Mouse (Mus musculus) heart, embryonic 10.5 days (tissue): Measurements from ENCODE around the gene Marf1. TPM values are rescaled to one million over a fixed set of nuclear protein-coding genes. Genes with fewer than 3 reads are reported as not detected.

Experiments
- DNase-seq: peaks from one replicate; pipeline ENCODE4 v3.0.0-alpha.2; 2017; ENCODE audit warnings: low spot score
- H3K27ac ChIP-seq: fragments of 300-500 bp; sonication (generic); 2 replicates; pipeline ENCODE4 v1.5.1; 2016; ENCODE audit warnings: mild to moderate bottlenecking
- H3K27me3 ChIP-seq: fragments of 300-500 bp; sonication (generic); 2 replicates; pipeline ENCODE4 v1.6.1; 2016; ENCODE audit warnings: mild to moderate bottlenecking; ENCODE audit not compliant: poor library complexity, insufficient read depth, severe bottlenecking
- H3K36me3 ChIP-seq: fragments of 300-500 bp; sonication (generic); 2 replicates; pipeline ENCODE4 v1.6.1; 2016; ENCODE audit warnings: mild to moderate bottlenecking, moderate library complexity
- H3K4me1 ChIP-seq: fragments of 300-500 bp; sonication (generic); 2 replicates; pipeline ENCODE4 v1.6.1; 2016; ENCODE audit warnings: mild to moderate bottlenecking
- H3K4me3 ChIP-seq: fragments of 300-500 bp; sonication (generic); 2 replicates; pipeline ENCODE4 v1.5.1; 2016; ENCODE audit warnings: mild to moderate bottlenecking, moderate library complexity
- H3K9me3 ChIP-seq: fragments of 300-500 bp; sonication (generic); 2 replicates; pipeline ENCODE4 v1.6.1; 2016; ENCODE audit warnings: mild to moderate bottlenecking, moderate library complexity
- WGBS: fragments of 180-500 bp; shearing (Covaris S2); methylation state at CpG from one replicate; pipeline ENCODE4 v1.1.7; 2016; 5-methylcytosine and 5-hydroxymethylcytosine counted together
- polyA plus RNA-seq: library from polyadenylated mRNA; unstranded; fragments of >200 nt; fragmentation: Nextera tagmentation; extraction: Ambion mirVana; gene quantifications from 2 replicates; pipeline ENCODE4 v1.2.1, GENCODE M21; 2016

The Marf1 gene
- polyA plus RNA-seq = 10.0 and 10.6 TPM in 2 replicates

GRCm38 (mm10) chr16:14162988-14163416 lies at the start of gene Marf1, which contains the start of gene Nde1:
Gene Marf1 (minus strand): TSS chr16:14163351.
Gene Nde1 (plus strand): TSS chr16:14163275.
- Histone ChIP-seq H3K9me3 (no peaks in the 10 kb centered on the region), H3K27me3 (no peaks in the 10 kb centered on the region), H3K4me3 (peak within 1 kb of the TSS; percentile 79), H3K4me1 (peaks cover 25% of the 10 kb centered on the region), H3K27ac (peak within 1 kb of the TSS; percentile 94), H3K36me3 (peaks cover 14% of the 10 kb centered on the region; the same call in 1 of the 2 replicates)
- DNase-seq = peak; percentile 97
- 0% methylated on average over 37 of the region's 43 CpGs for WGBS

GRCm38 (mm10) chr16:14198798-14199197 lies 35.6 kb upstream of the Marf1 start:
- no peaks in the 10 kb centered on the region for H3K9me3 ChIP-seq
- no peaks in the 10 kb centered on the region for H3K36me3 ChIP-seq
- WGBS = 62% methylated on average over 4 of the region's 4 CpGs
- no peak overlapping the region for H3K4me3 ChIP-seq
- no peak overlapping the region for H3K27ac ChIP-seq
- no peak for DNase-seq
- 0 out of 2 replicates have a peak, but pooled peaks cover 3% of the 10 kb centered on the region for H3K27me3 ChIP-seq
- no peaks in the 10 kb centered on the region for H3K4me1 ChIP-seq

GRCm38 (mm10) chr16:14195427-14195826 lies 32.3 kb upstream of the Marf1 start:
- Histone ChIP-seq H3K4me3 (no peak overlapping the region), H3K9me3 (no peaks in the 10 kb centered on the region), H3K36me3 (peaks cover 30% of the 10 kb centered on the region), H3K27me3 (0 out of 2 replicates have a peak, but pooled peaks cover 3% of the 10 kb centered on the region), H3K27ac (no peak overlapping the region), H3K4me1 (no peaks in the 10 kb centered on the region)
- WGBS = 29% methylated on average over 1 of the region's 1 CpGs
- no peak for DNase-seq

GRCm38 (mm10) chr16:14194164-14194950 lies 31.2 kb upstream of the Marf1 start:
- no peak for DNase-seq
- 73% methylated on average over 9 of the region's 9 CpGs for WGBS
- H3K4me3 ChIP-seq = no peak overlapping the region
- no peaks in the 10 kb centered on the region for H3K27me3 ChIP-seq
- no peak overlapping the region for H3K27ac ChIP-seq
- peaks cover 41% of the 10 kb centered on the region for H3K36me3 ChIP-seq
- no peaks in the 10 kb centered on the region for H3K9me3 ChIP-seq
- H3K4me1 ChIP-seq = no peaks in the 10 kb centered on the region

- Histone ChIP-seq H3K4me1 (no peaks in the 10 kb centered on the region), H3K27me3 (no peaks in the 10 kb centered on the region), H3K4me3 (no peak overlapping the region), H3K27ac (no peak overlapping the region), H3K36me3 (peaks cover 97% of the 10 kb centered on the region), H3K9me3 (no peaks in the 10 kb centered on the region)
- WGBS = 94% methylated on average over 5 of the region's 5 CpGs
- no peak for DNase-seq
Observed at GRCm38 (mm10) chr16:14185516-14185915, 22.4 kb upstream of the Marf1 start.

GRCm38 (mm10) chr16:14183856-14184255 lies 20.7 kb upstream of the Marf1 start:
- Histone ChIP-seq H3K27ac (no peak overlapping the region), H3K4me1 (no peaks in the 10 kb centered on the region), H3K9me3 (no peaks in the 10 kb centered on the region), H3K36me3 (peaks cover 98% of the 10 kb centered on the region), H3K27me3 (no peaks in the 10 kb centered on the region), H3K4me3 (no peak overlapping the region)
- 85% methylated on average over 1 of the region's 1 CpGs for WGBS
- DNase-seq = no peak

GRCm38 (mm10) chr16:14182360-14182759 lies 19.2 kb upstream of the Marf1 start:
- 98% methylated on average over 5 of the region's 5 CpGs for WGBS
- Histone ChIP-seq H3K27me3 (no peaks in the 10 kb centered on the region), H3K27ac (no peak overlapping the region), H3K36me3 (peaks cover 97% of the 10 kb centered on the region), H3K4me3 (no peak overlapping the region), H3K4me1 (peaks cover 3% of the 10 kb centered on the region; the same call in 1 of the 2 replicates), H3K9me3 (no peaks in the 10 kb centered on the region)
- no peak for DNase-seq

- 66% methylated on average over 6 of the region's 6 CpGs for WGBS
- Histone ChIP-seq H3K4me3 (no peak overlapping the region), H3K9me3 (no peaks in the 10 kb centered on the region), H3K36me3 (peaks cover 97% of the 10 kb centered on the region), H3K27me3 (no peaks in the 10 kb centered on the region), H3K4me1 (peaks cover 3% of the 10 kb centered on the region; the same call in 1 of the 2 replicates), H3K27ac (no peak overlapping the region)
- DNase-seq = no peak
Observed at GRCm38 (mm10) chr16:14180163-14180733, 17.1 kb upstream of the Marf1 start.

- Histone ChIP-seq H3K27ac (no peak overlapping the region), H3K4me3 (no peak overlapping the region), H3K36me3 (peaks cover 97% of the 10 kb centered on the region), H3K9me3 (no peaks in the 10 kb centered on the region), H3K27me3 (no peaks in the 10 kb centered on the region), H3K4me1 (peaks cover 3% of the 10 kb centered on the region; the same call in 1 of the 2 replicates)
- no peak for DNase-seq
- WGBS = 49% methylated on average over 3 of the region's 3 CpGs
Observed at GRCm38 (mm10) chr16:14178041-14178440, 14.9 kb upstream of the Marf1 start.

- H3K9me3 ChIP-seq = no peaks in the 10 kb centered on the region
- DNase-seq = no peak
- H3K4me3 ChIP-seq = no peak overlapping the region
- 98% methylated on average over 1 of the region's 1 CpGs for whole genome bisulfite sequencing
- H3K27me3 ChIP-seq = no peaks in the 10 kb centered on the region
- H3K36me3 ChIP-seq = peaks cover 77% of the 10 kb centered on the region
- H3K4me1 ChIP-seq = peaks cover 13% of the 10 kb centered on the region
- no peak overlapping the region for H3K27ac ChIP-seq
Observed at GRCm38 (mm10) chr16:14169706-14170105, 6.6 kb upstream of the Marf1 start.

GRCm38 (mm10) chr16:14166490-14166889 lies 3.3 kb upstream of the Marf1 start:
- H3K27me3 ChIP-seq = no peaks in the 10 kb centered on the region
- DNase-seq = no peak
- 84% methylated on average over 4 of the region's 4 CpGs for WGBS
- H3K4me1 ChIP-seq = peaks cover 20% of the 10 kb centered on the region
- H3K4me3 ChIP-seq = no peak overlapping the region
- no peak overlapping the region for H3K27ac ChIP-seq
- peaks cover 49% of the 10 kb centered on the region for H3K36me3 ChIP-seq
- H3K9me3 ChIP-seq = no peaks in the 10 kb centered on the region

- Histone ChIP-seq H3K27ac (peak overlapping the region; percentile 94), H3K27me3 (no peaks in the 10 kb centered on the region), H3K9me3 (no peaks in the 10 kb centered on the region), H3K36me3 (peaks cover 21% of the 10 kb centered on the region), H3K4me1 (peaks cover 20% of the 10 kb centered on the region), H3K4me3 (peak overlapping the region; percentile 79)
- WGBS = 3% methylated on average over 10 of the region's 10 CpGs
- DNase-seq = no peak
Observed at GRCm38 (mm10) chr16:14163731-14164130, 580 bp upstream of the Marf1 start.

GRCm38 (mm10) chr16:14160941-14161340 lies 2.2 kb downstream of the Marf1 start:
- Histone ChIP-seq H3K36me3 (peaks cover 2% of the 10 kb centered on the region; the same call in 1 of the 2 replicates), H3K27ac (no peak overlapping the region), H3K9me3 (no peaks in the 10 kb centered on the region), H3K27me3 (no peaks in the 10 kb centered on the region), H3K4me3 (no peak overlapping the region), H3K4me1 (peaks cover 29% of the 10 kb centered on the region)
- WGBS = 96% methylated on average over 1 of the region's 1 CpGs
- DNase-seq = no peak
